Mouse (Mus musculus) midbrain, embryonic 14.5 days (tissue): Measurements from ENCODE around the gene Olfr54. TPM values are rescaled to one million over a fixed set of nuclear protein-coding genes. Genes with fewer than 3 reads are reported as not detected.

ENCODE experiments used
- ATAC-seq: fragments of 200-750 bp; cut with Nextera tagmentation; 2 replicates; pipeline ENCODE4 v1.8.0; 2017; ENCODE audit warnings: moderate number of reproducible peaks, moderate library complexity; ENCODE audit not compliant: low FRiP score, low TSS enrichment
- DNase-seq: peaks from one replicate; pipeline ENCODE4 v3.0.0-alpha.2; 2015
- H3K27ac ChIP-seq: fragments of 300-500 bp; sonication (generic); replicated peaks from 2 replicates; pipeline ENCODE4 v1.5.1; 2014; ENCODE audit warnings: mild to moderate bottlenecking, low read depth, low read length, moderate library complexity
- H3K27me3 ChIP-seq: fragments of 300-500 bp; sonication (generic); 2 replicates; pipeline ENCODE4 v1.6.1; 2014; ENCODE audit warnings: low read length, control low read depth, mixed read lengths; ENCODE audit not compliant: control insufficient read depth, insufficient read depth
- H3K36me3 ChIP-seq: fragments of 300-500 bp; sonication (generic); 2 replicates; pipeline ENCODE4 v1.6.1; 2014; ENCODE audit warnings: low read length, control low read depth; ENCODE audit not compliant: control insufficient read depth, insufficient read depth
- H3K4me1 ChIP-seq: fragments of 300-500 bp; sonication (generic); 2 replicates; pipeline ENCODE4 v1.6.1; 2014; ENCODE audit warnings: mild to moderate bottlenecking, antibody characterized with exemption, low read length, control low read depth; ENCODE audit not compliant: control insufficient read depth, insufficient read depth
- H3K4me2 ChIP-seq: fragments of 300-500 bp; sonication (generic); 2 replicates; pipeline ENCODE4 v1.6.1; 2014; ENCODE audit warnings: mild to moderate bottlenecking, low read length, moderate library complexity
- H3K4me3 ChIP-seq: fragments of 300-500 bp; sonication (generic); replicated peaks from 2 replicates; pipeline ENCODE4 v1.5.1; 2014; ENCODE audit warnings: low read depth, low read length
- H3K9ac ChIP-seq: fragments of 300-500 bp; sonication (generic); replicated peaks from 2 replicates; pipeline ENCODE4 v1.6.1; 2014; ENCODE audit warnings: mild to moderate bottlenecking, low read length, moderate library complexity
- H3K9me3 ChIP-seq: fragments of 300-500 bp; sonication (generic); 2 replicates; pipeline ENCODE4 v1.6.1; 2016; ENCODE audit warnings: low read length, control low read depth, mixed read lengths; ENCODE audit not compliant: control insufficient read depth
- WGBS: fragments of 180-500 bp; shearing (Covaris S2); extraction: QIAGEN DNeasy Blood & Tissue Kit; methylation state at CpG from one replicate; pipeline ENCODE4 v1.1.7; 2014; 5-methylcytosine and 5-hydroxymethylcytosine counted together
- polyA plus RNA-seq: library from polyadenylated mRNA; unstranded; fragments of >200 nt; fragmentation: Nextera tagmentation; extraction: Ambion mirVana; gene quantifications from 2 replicates; pipeline ENCODE4 v1.2.1, GENCODE M21; 2014

Gene Olfr54
- polyA plus RNA-seq, 1 experiment from 2014 or later, result not detected

- peak within 1 kb of the TSS; percentile 88 for H3K4me2 ChIP-seq
- peak; percentile 90 for ATAC-seq
- under 1% methylated on average over 32 of the region's 32 CpGs for WGBS
- H3K9me3 ChIP-seq, result no peaks in the 10 kb centered on the region
- peak within 1 kb of the TSS; percentile 78 for H3K4me3 ChIP-seq
- H3K4me1 ChIP-seq, result peaks cover 8% of the 10 kb centered on the region
- H3K27ac ChIP-seq, result peak within 1 kb of the TSS; percentile 64
- peak within 1 kb of the TSS; percentile 81 for H3K9ac ChIP-seq
- peak; percentile 93 for DNase-seq
- H3K36me3 ChIP-seq, result peaks cover 14% of the 10 kb centered on the region
- no peaks in the 10 kb centered on the region for H3K27me3 ChIP-seq
Measured at GRCm38 (mm10) chr11:51059151-51059571, 45.1 kb downstream of the Olfr54 start, which contains the start of gene Zfp354a. Zfp354a (plus strand) TSS chr11:51059257.

- H3K36me3 ChIP-seq, result peaks cover 18% of the 10 kb centered on the region
- H3K4me1 ChIP-seq, result peaks cover 8% of the 10 kb centered on the region
- no peaks in the 10 kb centered on the region for H3K27me3 ChIP-seq
- WGBS, result 12% methylated on average over 14 of the region's 14 CpGs
- H3K27ac ChIP-seq, result no peak overlapping the region
- H3K9ac ChIP-seq, result peak overlapping the region; percentile 81
- H3K4me3 ChIP-seq, result peak overlapping the region; percentile 78
- ATAC-seq, result peak; percentile 10; the same call in 1 of the 2 replicates
- H3K9me3 ChIP-seq, result no peaks in the 10 kb centered on the region
- H3K4me2 ChIP-seq, result peak overlapping the region; percentile 88
- no peak for DNase-seq
Measured at GRCm38 (mm10) chr11:51059640-51060039, 45.6 kb downstream of the Olfr54 start.

GRCm38 (mm10) chr11:51060981-51061380 lies 46.9 kb downstream of the Olfr54 start:
- H3K4me2 ChIP-seq, result no peak overlapping the region
- no peak overlapping the region for H3K9ac ChIP-seq
- no peak overlapping the region for H3K4me3 ChIP-seq
- WGBS, result 98% methylated on average over 6 of the region's 6 CpGs
- no peaks in the 10 kb centered on the region for H3K9me3 ChIP-seq
- peaks cover 8% of the 10 kb centered on the region for H3K4me1 ChIP-seq
- no peak overlapping the region for H3K27ac ChIP-seq
- peaks cover 23% of the 10 kb centered on the region for H3K36me3 ChIP-seq
- no peaks in the 10 kb centered on the region for H3K27me3 ChIP-seq
- no peak for ATAC-seq
- no peak for DNase-seq

- Histone ChIP-seq H3K4me1 (peaks cover 8% of the 10 kb centered on the region), H3K4me2 (no peak overlapping the region), H3K4me3 (no peak overlapping the region), H3K27me3 (no peaks in the 10 kb centered on the region), H3K36me3 (peaks cover 41% of the 10 kb centered on the region), H3K27ac (no peak overlapping the region), H3K9me3 (no peaks in the 10 kb centered on the region), H3K9ac (no peak overlapping the region)
- ATAC-seq, result no peak
- DNase-seq, result no peak
- WGBS, result 93% methylated on average over 7 of the region's 7 CpGs
Measured at GRCm38 (mm10) chr11:51063276-51063675, 49.2 kb downstream of the Olfr54 start.

GRCm38 (mm10) chr11:51063841-51064240 lies 49.8 kb downstream of the Olfr54 start:
- Histone ChIP-seq H3K9me3 (no peaks in the 10 kb centered on the region), H3K27ac (no peak overlapping the region), H3K4me2 (no peak overlapping the region), H3K27me3 (no peaks in the 10 kb centered on the region), H3K9ac (no peak overlapping the region), H3K36me3 (peaks cover 47% of the 10 kb centered on the region), H3K4me1 (peaks cover 8% of the 10 kb centered on the region), H3K4me3 (no peak overlapping the region)
- ATAC-seq, result no peak
- WGBS, result 98% methylated on average over 8 of the region's 8 CpGs
- DNase-seq, result no peak

Other genes starting within 250 kb of the Olfr54 start
- 61.3 and 83.5 TPM in 2 replicates for gene Zfp354c, start 186.5 kb upstream of the Olfr54 start, polyA plus RNA-seq
- 1.6 and 1.9 TPM in 2 replicates for gene Zfp879, start 172.7 kb upstream of the Olfr54 start, polyA plus RNA-seq
- gene Grm6, start 163.6 kb upstream of the Olfr54 start, polyA plus RNA-seq, result not detected in 2 replicates
- 12.5 and 15.7 TPM in 2 replicates for gene Zfp454, start 126.6 kb upstream of the Olfr54 start, polyA plus RNA-seq
- gene Zfp2, start 98.1 kb upstream of the Olfr54 start, polyA plus RNA-seq, result 59.6 and 59.9 TPM in 2 replicates
- 4.3 and 4.5 TPM in 2 replicates for gene Zfp354b, start 82.6 kb upstream of the Olfr54 start, polyA plus RNA-seq
- not detected in 2 replicates for gene 4933414I15Rik, start 70.5 kb upstream of the Olfr54 start, polyA plus RNA-seq
- not detected in 2 replicates for gene Prop1, start 60.5 kb upstream of the Olfr54 start, polyA plus RNA-seq
- gene Olfr1378, start 47.7 kb upstream of the Olfr54 start, polyA plus RNA-seq, result not detected in 2 replicates
- gene Olfr1377, start 32.3 kb upstream of the Olfr54 start, polyA plus RNA-seq, result not detected in 2 replicates
- gene Olfr51, start 10.6 kb upstream of the Olfr54 start, polyA plus RNA-seq, result not detected in 2 replicates
- gene Olfr1375, start 33.9 kb downstream of the Olfr54 start, polyA plus RNA-seq, result not detected in 2 replicates
- gene Zfp354a, start 45.0 kb downstream of the Olfr54 start, polyA plus RNA-seq, result 15.6 and 16.5 TPM in 2 replicates
- gene Gm12569, start 206.2 kb downstream of the Olfr54 start, polyA plus RNA-seq, result not detected in 2 replicates
- gene Clk4, start 247.5 kb downstream of the Olfr54 start, polyA plus RNA-seq, result 144 and 159 TPM in 2 replicates
- 0.43 TPM in 1 of 2 replicates, not detected in the other for gene BC049762, start 248.8 kb downstream of the Olfr54 start, polyA plus RNA-seq